Mouse (Mus musculus) heart, embryonic 10.5 days (tissue): ENCODE data around the gene Raly. TPM values are rescaled to one million over a fixed set of nuclear protein-coding genes. Genes with fewer than 3 reads are reported as not detected.

ENCODE experiments used
- polyA plus RNA-seq: library from polyadenylated mRNA; unstranded; fragments of >200 nt; fragmentation: Nextera tagmentation; extraction: Ambion mirVana; gene quantifications from 2 replicates; pipeline ENCODE4 v1.2.1, GENCODE M21; 2016

The Raly gene
- polyA plus RNA-seq, 1 experiment from 2014 or later: 48.9 TPM

Other genes with a start within 250 kb of the Raly start
- gene 1700003F12Rik, start 244.0 kb upstream of the Raly start, polyA plus RNA-seq: 1.2 and 1.5 TPM in 2 replicates
- 0.31 and 0.43 TPM in 2 replicates for gene Actl10, start 239.3 kb upstream of the Raly start, polyA plus RNA-seq
- gene Necab3, start 232.2 kb upstream of the Raly start, polyA plus RNA-seq: 0.94 and 1.6 TPM in 2 replicates
- gene E2f1, start 221.2 kb upstream of the Raly start, polyA plus RNA-seq: 18.0 and 18.6 TPM in 2 replicates
- 19.9 and 21.5 TPM in 2 replicates for gene Pxmp4, start 187.4 kb upstream of the Raly start, polyA plus RNA-seq
- 0.87 and 0.95 TPM in 2 replicates for gene Zfp341, start 177.8 kb upstream of the Raly start, polyA plus RNA-seq
- gene 4930519P11Rik, start 177.7 kb upstream of the Raly start, polyA plus RNA-seq: 0.32 and 0.69 TPM in 2 replicates
- 13.5 and 17.4 TPM in 2 replicates for gene Chmp4b, start 139.4 kb upstream of the Raly start, polyA plus RNA-seq
- not detected in 2 replicates for gene Gm14214, start 21.1 kb upstream of the Raly start, polyA plus RNA-seq
- 0.78 and 2.5 TPM in 2 replicates for gene a, start 306 bp downstream of the Raly start, polyA plus RNA-seq
- gene Eif2s2, start 101.8 kb downstream of the Raly start, polyA plus RNA-seq: 81.0 and 84.0 TPM in 2 replicates
- gene Gm14226, start 227.2 kb downstream of the Raly start, polyA plus RNA-seq: 2.7 and 12.6 TPM in 2 replicates